Mouse (Mus musculus) ES-Bruce4 (cell line): ENCODE results near the gene Slc25a53. TPM values are rescaled to one million over a fixed set of nuclear protein-coding genes. Genes with fewer than 3 reads are reported as not detected.
A peak's percentile ranks its signal among the peaks of the same experiment; 100 is the strongest.

Experiments used
- H3K27ac ChIP-seq: 2 replicates; pipeline ENCODE4 v1.5.1; 2012; ENCODE audit warnings: low read length, inconsistent platforms; ENCODE audit not compliant: insufficient read depth
- H3K27me3 ChIP-seq: 2 replicates; pipeline ENCODE4 v1.6.1; 2012; ENCODE audit warnings: mild to moderate bottlenecking, low read length, inconsistent platforms; ENCODE audit not compliant: control insufficient read depth, poor library complexity, insufficient read depth, severe bottlenecking
- H3K36me3 ChIP-seq: 2 replicates; pipeline ENCODE4 v1.6.1; 2012; ENCODE audit warnings: inconsistent platforms, mild to moderate bottlenecking, low read length, moderate library complexity; ENCODE audit not compliant: control insufficient read depth, poor library complexity, insufficient read depth, severe bottlenecking
- H3K4me1 ChIP-seq: one replicate; pipeline ENCODE4 v1.8.1; 2011; ENCODE audit warnings: low read length; ENCODE audit not compliant: control insufficient read depth, insufficient read depth
- H3K4me3 ChIP-seq: 2 replicates; pipeline ENCODE4 v1.5.1; 2011; ENCODE audit warnings: low read depth, mild to moderate bottlenecking, low read length
- H3K9ac ChIP-seq: 2 replicates; pipeline ENCODE4 v1.6.1; 2012; ENCODE audit warnings: low read depth, mild to moderate bottlenecking, inconsistent platforms; ENCODE audit not compliant: poor library complexity, severe bottlenecking
- H3K9me3 ChIP-seq: replicated peaks from 2 replicates; pipeline ENCODE4 v1.6.1; 2012; ENCODE audit warnings: mild to moderate bottlenecking, low read length, inconsistent platforms; ENCODE audit not compliant: control insufficient read depth, poor library complexity, insufficient read depth, severe bottlenecking
- CTCF ChIP-seq: IDR thresholded peaks from one replicate; pipeline ENCODE4 v1.8.1; 2011; ENCODE audit warnings: low read depth, low read length
- EP300 ChIP-seq: IDR thresholded peaks from 2 replicates; pipeline ENCODE4 v1.6.1; 2011; ENCODE audit warnings: low read depth, low read length; ENCODE audit not compliant: insufficient read depth
- POLR2A ChIP-seq: IDR thresholded peaks from one replicate; pipeline ENCODE4 v1.8.1; 2011; ENCODE audit warnings: low read length; ENCODE audit not compliant: insufficient read depth
- polyA plus RNA-seq: library from polyadenylated mRNA; stranded (reverse); fragments of >200 nt; gene quantifications from 2 replicates; pipeline ENCODE4 v1.2.4, GENCODE M21; 2011; ENCODE audit warnings: low read depth; ENCODE audit not compliant: missing spikeins, insufficient read depth, insufficient read length

Slc25a53 gene
- polyA plus RNA-seq, 1 experiment, result 14.0 TPM

DNA sequence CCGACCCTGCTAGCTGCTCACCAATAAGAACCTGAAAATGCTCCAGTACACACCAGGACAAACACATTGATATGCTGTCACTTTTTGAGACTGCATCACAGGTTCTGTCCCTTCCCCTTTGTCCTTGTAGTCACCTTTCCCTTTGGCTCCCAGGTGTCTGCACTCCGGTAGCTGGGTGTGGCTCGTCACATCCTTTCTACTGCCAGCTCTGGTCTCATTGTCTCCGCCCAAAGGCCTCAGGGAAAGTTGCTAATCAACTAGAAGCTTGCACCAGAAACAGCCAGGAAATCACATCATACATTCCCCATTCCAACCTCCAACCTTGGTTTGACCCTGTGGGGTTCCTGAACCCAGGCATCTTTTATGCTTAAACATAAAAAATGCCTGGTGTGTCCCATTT is 3.8 kb downstream of the Slc25a53 start:
- H3K36me3 ChIP-seq, result no peaks in the 10 kb centered on the region
- peak overlapping the region; percentile 93 for H3K27ac ChIP-seq
- H3K9ac ChIP-seq, result no peak overlapping the region
- TF ChIP-seq POLR2A, result no peak
- TF ChIP-seq CTCF, result no peak
- TF ChIP-seq EP300, result peak; percentile 99
- H3K4me3 ChIP-seq, result peak overlapping the region; percentile 54
- H3K27me3 ChIP-seq, result no peaks in the 10 kb centered on the region
- H3K9me3 ChIP-seq, result no peaks in the 10 kb centered on the region
- H3K4me1 ChIP-seq, result no peaks in the 10 kb centered on the region

DNA sequence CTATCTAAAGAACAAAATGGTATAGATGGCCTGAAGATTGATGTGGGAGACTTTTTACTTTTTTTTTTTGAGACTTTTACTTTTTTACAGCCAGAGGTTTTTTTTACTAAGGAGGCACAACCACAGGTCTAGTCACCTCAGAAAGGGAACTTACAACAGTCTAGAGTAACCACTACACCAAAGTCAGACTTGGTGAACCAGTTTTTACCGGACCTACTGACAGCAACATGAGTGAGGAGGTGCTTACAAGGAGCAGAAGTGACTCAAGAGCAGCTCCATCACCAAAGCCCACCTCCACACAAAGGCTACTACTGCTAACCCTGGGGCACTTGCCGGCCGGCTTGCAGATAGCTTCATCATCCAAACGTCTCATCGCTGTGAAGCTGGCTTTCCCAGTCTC is 6.4 kb downstream of the Slc25a53 start:
- Histone ChIP-seq H3K27ac (no peak overlapping the region), H3K36me3 (no peaks in the 10 kb centered on the region; the same call in 1 of the 2 replicates), H3K4me3 (no peak overlapping the region), H3K4me1 (no peaks in the 10 kb centered on the region), H3K9ac (no peak overlapping the region), H3K27me3 (no peaks in the 10 kb centered on the region), H3K9me3 (no peaks in the 10 kb centered on the region)
- TF ChIP-seq EP300, result no peak
- no peak for TF ChIP-seq CTCF
- TF ChIP-seq POLR2A, result no peak

DNA sequence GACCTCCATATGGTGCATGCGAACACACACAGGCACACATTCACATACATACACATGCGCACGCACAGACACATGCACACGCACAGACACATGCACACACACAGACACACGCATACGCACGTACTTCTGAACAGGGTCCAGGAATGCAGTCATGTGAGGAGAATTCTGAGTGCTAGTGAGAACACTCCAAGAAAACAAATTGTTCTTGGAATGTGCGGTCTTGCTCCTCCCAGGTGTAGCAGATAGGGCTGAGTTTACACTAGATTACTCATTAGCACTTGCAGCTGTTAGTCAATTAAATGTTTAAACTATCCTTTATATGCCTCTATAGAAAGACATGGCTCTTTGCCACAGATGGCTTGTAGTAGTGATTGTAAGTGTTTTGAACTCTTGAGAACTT is 7.2 kb downstream of the Slc25a53 start:
- H3K9me3 ChIP-seq, result no peaks in the 10 kb centered on the region
- no peak overlapping the region for H3K27ac ChIP-seq
- H3K4me3 ChIP-seq, result no peak overlapping the region
- H3K9ac ChIP-seq, result no peak overlapping the region
- TF ChIP-seq POLR2A, result no peak
- TF ChIP-seq CTCF, result no peak
- no peak for TF ChIP-seq EP300
- no peaks in the 10 kb centered on the region; the same call in 1 of the 2 replicates for H3K36me3 ChIP-seq
- no peaks in the 10 kb centered on the region for H3K4me1 ChIP-seq
- H3K27me3 ChIP-seq, result no peaks in the 10 kb centered on the region

DNA sequence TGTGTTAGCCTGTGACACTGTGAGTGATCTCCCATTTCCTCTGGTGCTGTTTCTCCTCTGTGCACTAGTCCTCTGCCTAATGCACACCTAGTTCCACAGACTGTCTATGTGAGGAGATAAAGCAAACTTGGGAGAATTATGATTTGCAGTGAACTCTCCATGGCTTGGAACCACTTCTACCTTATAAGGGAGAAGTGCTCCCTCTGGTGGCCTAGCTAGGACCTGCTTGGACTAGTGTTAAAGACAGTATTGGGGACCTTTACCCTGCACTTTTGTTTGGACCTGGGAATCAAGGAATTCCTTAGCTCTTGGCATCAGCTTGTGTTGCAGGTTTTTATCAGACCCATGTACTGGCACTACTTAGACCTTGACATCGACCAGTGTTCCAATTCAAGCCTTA is 18.8 kb downstream of the Slc25a53 start:
- Histone ChIP-seq H3K27ac (no peak overlapping the region), H3K9ac (no peak overlapping the region), H3K4me1 (no peaks in the 10 kb centered on the region), H3K27me3 (no peaks in the 10 kb centered on the region), H3K4me3 (no peak overlapping the region), H3K36me3 (no peaks in the 10 kb centered on the region), H3K9me3 (no peaks in the 10 kb centered on the region)
- TF ChIP-seq EP300 (no peak), CTCF (no peak), POLR2A (no peak)

DNA sequence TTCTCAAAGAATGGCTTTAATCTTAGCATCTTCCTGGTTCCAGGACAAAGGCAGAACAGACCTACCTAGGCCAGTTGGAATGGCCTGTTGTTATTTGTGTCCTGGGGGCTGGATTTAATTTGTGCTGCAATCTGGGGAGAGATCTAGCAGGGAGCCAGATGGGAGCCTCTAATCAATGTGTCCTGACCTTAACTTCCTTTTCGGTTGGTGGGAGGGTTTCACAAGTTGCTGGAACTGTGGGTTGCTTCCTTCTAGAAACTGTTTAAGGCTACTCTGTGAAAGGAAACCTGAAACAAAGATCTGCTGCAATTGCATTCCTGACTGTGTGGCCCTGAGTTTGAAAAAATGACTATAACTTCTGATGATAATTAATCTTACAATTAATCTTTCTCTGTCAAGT is 20.4 kb downstream of the Slc25a53 start:
- no peak overlapping the region for H3K4me3 ChIP-seq
- H3K9me3 ChIP-seq, result no peaks in the 10 kb centered on the region
- TF ChIP-seq CTCF (no peak), POLR2A (no peak), EP300 (no peak)
- H3K4me1 ChIP-seq, result no peaks in the 10 kb centered on the region
- H3K27me3 ChIP-seq, result no peaks in the 10 kb centered on the region
- H3K27ac ChIP-seq, result no peak overlapping the region
- no peaks in the 10 kb centered on the region for H3K36me3 ChIP-seq
- no peak overlapping the region for H3K9ac ChIP-seq

DNA sequence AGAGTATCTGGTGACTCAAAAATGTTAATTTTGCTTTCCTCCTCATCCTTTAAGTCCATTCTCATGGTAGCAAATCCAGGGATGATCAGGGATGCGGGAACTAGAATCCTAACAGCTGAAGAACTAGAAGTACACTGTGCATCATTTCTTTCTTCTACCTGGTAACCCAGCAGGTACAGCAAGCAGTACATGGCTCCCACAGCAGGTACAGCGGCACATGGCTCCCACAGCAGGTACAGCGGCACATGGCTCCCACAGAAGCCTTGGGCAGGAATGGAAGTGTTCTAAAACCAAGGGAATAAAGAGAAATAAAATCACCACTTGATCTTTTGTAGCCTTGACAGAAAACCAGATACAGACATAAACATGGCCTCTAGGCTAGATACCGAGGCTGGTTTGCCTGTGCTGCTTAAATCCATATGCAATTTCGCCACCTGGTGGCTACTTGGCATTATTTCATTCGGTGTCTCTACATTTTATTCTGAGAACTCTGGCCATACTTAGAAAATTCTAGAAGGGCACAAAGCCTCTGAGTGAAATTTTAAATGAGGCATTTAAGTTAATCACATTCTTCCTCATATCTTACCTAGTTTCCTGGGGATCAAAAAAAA is 22.9 kb downstream of the Slc25a53 start:
- H3K9me3 ChIP-seq, result no peaks in the 10 kb centered on the region
- H3K4me3 ChIP-seq, result no peak overlapping the region
- H3K36me3 ChIP-seq, result no peaks in the 10 kb centered on the region
- TF ChIP-seq EP300 (no peak), CTCF (no peak), POLR2A (no peak)
- no peak overlapping the region for H3K9ac ChIP-seq
- H3K27me3 ChIP-seq, result no peaks in the 10 kb centered on the region
- H3K4me1 ChIP-seq, result no peaks in the 10 kb centered on the region
- no peak overlapping the region for H3K27ac ChIP-seq
